Mouse (Mus musculus): Measurements from ENCODE around the gene Romo1. TPM values are rescaled to one million over a fixed set of nuclear protein-coding genes. Genes with fewer than 3 reads are reported as not detected.
A peak's percentile ranks its signal among the peaks of the same experiment; 100 is the strongest.
"Not testable (repeated sequence)": the region's sequence is repeated elsewhere in the genome, so short reads cannot be mapped to it uniquely, and the experiment has no call there.

Gene Romo1
- total RNA-seq, 2 experiments from 2014 or later: 143 to 169 TPM

DNA sequence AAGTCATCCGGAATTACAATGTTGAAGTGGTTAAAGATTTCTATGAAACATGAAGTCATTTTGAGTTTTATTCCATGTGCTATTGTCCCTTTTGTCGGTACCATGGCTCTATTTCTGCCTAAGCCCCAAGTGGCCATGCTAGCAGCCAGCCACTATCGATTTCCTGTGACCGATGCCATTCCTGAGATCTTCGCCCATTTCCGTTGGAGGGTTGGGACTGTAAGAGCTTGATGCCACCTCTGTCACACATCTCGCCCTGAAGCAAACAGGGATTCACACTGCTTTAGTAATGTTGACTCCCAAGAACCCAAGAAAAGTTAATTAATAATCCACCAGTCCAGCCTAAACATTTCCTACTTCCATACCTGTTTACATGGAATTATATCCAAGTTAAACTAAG lies 33.8 kb downstream of the Romo1 start:
- intact Hi-C loops (cut with DNase I): loop anchor here (5.0 kb wide), 2 partner anchors 80 to 100 kb away; no protein-coding TSS in a partner anchor
- DNase-seq (ENCODE audit: low spot score in 2 of 2): no peak

DNA sequence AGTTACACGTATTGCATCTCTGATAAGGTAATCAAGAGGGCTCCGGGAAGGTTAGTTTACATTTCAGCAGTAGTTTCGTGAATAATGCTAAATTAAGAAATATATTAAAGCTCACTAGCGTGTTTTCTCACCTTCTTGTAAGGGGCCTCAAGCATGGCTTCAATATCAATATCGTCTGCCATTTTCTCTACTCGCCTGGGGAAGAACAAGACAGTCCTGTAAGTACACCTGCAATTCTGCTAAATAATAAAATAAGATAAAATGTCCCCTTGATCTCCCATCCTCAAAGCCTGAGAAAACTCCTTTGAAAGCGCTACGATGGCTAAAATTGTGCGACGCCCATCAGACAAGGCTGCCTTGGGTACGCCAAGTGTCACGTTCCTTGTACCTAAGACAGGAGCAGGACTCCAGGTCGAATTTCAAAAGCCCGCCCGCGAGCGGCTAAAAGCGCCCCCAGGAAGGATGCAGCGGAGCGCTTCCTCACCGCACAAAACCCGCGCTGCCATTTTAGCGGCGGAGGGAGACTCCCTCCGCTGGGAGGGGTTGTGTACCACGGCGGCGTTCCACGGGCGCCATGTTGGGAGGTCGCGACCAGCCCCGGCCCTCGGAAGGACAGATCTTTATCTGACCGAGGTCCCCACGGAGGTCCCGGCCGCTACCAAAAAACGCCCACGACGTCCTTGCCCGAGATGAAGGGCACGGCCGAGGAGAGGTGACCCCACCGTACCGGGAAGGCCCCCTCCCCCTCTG lies 35.4 kb downstream of the Romo1 start:
- peak; percentile 76 to 80 for DNase-seq (ENCODE audit: low spot score in 2 of 2)
- intact Hi-C loops (cut with DNase I): loop anchor here (5.0 kb wide), 2 partner anchors 78 to 98 kb away; no protein-coding TSS in a partner anchor

DNA sequence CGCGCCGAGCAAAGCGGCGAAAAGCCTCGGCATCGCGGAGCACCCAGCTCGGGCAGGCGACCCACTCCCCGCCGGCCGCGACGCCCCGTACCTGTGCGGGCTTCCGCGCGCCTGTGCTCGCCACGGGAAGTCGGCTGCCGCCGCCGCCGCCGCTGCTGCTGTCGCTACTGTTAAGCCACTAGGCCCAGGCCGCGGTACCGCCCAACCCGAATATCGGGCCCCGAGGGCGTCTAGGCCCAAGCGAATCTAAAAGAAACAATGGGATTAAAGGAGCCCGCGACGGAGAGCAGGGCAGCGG lies 35.9 kb downstream of the Romo1 start:
- DNase-seq (ENCODE audit: low spot score in 2 of 2): no peak
- intact Hi-C loops (cut with DNase I): loop anchor here (5.0 kb wide), 2 partner anchors 78 to 98 kb away; no protein-coding TSS in a partner anchor

DNA sequence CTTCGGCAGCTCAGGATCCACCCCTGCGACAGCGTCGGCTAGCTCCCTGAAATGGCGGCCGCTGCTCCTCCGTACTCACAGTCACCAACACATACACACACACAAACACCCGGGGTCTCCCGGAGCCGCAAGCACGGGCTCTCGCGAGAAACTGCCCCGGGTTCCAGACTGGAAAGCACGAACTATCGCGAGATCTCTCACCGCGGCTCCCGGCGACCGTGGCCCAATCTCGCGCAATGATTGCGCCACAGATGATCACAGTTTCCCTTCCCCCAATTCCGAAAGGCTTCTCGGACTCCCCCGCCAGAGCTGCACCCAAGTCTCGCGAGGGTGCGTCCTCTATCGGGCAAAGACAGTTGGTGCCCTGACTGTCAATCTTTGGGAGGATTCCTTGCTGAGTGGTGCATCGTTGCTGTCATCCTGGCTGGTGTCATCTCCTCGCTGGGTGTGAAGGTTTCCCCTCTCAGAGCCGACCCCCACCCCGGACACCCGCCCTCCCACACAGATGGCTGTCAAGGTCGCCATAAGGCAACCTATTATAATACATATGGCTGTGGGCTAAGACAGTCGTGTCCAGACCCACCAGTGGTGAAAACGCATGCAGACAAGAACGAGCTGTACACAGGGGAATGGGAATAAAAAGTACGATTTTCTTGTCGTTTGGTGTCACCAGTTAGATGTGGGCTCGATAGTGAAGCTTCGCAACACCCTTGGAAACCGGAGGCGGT lies 36.4 kb downstream of the Romo1 start, which contains the start of gene Rbm39:
TSS of gene Rbm39 (minus strand) at position 145 of the 728 bp plus-strand sequence.
- DNase-seq (ENCODE audit: low spot score in 2 of 2): peak; percentile 100
- intact Hi-C loops (cut with DNase I): no loop called here

DNA sequence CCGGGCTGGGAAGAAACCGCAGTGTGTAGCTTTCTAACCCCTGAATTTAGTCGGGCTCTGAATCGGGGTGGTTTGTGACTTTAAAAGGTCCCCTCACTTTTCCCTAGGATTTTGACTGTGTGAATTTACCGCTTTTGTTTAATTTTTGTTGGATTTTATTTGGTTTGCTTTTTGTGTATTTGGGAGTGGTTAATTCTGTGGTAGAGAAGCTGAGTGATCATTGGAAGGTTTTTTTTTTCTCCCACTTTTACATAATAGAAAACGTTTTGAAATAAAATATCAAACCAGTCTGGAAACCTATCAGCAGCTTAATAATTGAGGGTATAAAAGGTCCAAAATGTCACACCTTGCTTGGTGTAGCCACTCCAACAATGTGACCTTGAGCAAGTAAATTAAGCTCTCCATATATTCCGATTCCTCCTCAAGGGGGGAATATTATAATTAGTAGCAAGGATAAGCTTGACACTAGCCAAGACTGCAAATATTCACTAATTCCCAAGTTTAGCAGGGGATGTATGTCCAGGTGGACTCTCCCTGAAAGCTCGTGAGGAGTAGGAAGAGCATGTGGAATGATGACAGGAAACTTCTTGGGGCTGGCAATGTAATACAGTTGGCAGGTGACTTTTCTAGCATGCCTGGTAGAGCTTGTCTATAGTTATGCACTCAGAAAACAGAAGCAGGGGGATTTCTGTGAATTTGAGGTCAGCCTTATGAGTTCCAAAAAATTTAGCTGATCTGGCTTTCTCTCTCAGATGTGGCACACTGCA lies 37.2 kb downstream of the Romo1 start:
- DNase-seq (ENCODE audit: low spot score in 2 of 2): no peak
- intact Hi-C loops (cut with DNase I): no loop called here

DNA sequence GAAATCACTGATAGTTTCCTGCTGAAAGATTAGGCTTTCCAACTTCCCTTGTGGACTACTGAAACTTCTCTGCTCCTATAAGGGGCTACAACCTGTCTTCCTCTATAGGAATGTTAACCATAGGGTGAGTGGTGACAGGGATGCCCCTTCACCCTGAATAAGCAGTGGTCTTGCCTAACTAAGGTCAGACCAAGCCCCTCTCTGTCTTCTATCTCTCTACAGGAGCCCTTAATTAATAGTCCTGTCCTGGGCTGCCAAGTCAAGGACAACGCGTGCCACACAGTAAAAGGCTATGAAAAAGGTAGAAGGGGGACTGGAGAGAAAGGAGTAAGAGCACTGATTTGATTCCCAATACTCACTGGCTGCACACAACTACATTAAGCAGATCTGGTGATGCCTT lies 37.8 kb downstream of the Romo1 start:
- intact Hi-C loops (cut with DNase I): no loop called here
- DNase-seq (ENCODE audit: low spot score in 2 of 2): no peak

DNA sequence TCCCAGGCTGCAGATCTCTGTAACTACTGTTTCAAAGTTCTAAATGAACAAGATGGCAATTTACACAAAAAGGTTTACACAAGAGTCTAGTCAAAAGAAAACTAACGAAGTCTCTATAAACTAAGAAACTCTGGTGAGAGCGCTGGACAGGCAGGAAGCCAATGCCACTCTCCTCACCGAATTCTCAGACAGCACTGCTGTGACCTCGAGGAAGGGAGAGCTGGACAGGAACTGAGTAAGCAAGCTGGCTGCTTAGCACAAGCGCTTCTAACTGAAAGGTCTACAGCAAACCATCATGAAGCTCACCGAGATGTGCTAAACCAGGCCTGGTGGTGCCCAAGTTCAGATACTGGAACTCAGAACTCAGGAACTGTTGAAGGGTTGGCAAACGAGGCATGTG lies 45.4 kb downstream of the Romo1 start:
- intact Hi-C loops (cut with DNase I); DNase-seq (ENCODE audit: low spot score in 2 of 2): not testable (repeated sequence)

DNA sequence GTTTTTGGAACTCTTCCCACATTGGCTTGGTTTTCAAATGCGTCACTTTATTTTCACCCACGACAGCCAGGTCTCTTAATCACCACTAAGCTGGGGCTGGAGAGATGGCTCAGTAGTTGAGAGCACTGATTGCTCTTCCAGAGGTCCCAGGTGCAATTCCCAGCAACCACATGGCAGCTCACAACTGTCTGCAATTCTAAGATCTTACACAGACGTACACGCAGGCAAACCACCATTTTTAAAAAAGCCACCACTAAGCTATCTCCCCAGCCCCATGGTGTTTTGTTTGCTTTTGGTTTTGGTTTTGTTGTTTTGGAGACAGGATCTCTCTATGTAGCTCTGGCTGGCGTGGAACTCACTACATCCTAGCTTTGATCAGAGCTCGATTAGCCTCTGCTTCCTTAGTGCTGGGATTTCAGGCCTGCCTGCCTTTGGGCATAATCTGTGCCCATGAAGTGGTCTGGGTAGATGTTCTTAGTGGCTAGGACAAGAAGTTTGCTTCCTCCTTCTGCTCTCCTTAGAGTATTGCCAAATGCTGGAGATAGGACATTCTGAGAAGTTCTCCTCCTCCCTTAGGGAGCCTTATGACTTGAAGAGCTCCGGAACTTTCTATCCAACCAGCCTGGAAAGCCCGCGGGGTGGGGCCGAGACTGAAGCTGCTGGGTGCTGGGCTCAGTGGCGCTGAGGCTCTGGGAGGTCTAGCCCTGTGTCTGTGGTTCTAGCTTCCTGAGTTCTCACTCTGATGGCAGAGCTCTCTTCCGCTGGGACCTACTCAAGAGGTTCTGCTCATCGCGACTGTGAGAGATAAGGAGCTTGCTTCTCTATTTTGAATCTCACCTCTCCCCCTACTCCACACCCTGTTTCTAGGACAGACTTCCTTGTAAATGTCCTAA lies 46.4 kb downstream of the Romo1 start:
- intact Hi-C loops (cut with DNase I): loop anchor here (5.0 kb wide), 1 partner anchor 87 kb away; no protein-coding TSS in a partner anchor
- DNase-seq (ENCODE audit: low spot score in 2 of 2): no peak

DNA sequence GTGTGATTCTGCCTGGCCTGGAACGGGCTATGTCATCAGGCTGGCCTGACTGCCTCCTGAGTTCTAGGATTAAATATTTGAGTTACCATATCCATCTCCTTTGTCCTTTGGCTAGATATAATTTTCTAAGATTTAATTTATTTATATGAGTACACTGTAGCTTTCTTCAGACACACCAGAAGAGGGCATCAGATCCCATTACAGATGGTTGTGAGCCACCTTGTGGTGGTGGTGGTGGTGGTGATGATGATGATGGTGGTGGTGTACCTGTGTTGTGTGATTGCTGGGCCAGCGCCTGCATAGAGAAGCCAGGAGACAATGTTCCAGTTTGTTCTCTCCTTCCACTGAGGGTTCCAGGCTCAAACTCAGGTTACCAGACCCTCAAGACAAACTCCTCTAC lies 47.7 kb downstream of the Romo1 start:
- DNase-seq (ENCODE audit: low spot score in 2 of 2): no peak
- intact Hi-C loops (cut with DNase I): loop anchor here (5.0 kb wide), 1 partner anchor 86 kb away; no protein-coding TSS in a partner anchor

DNA sequence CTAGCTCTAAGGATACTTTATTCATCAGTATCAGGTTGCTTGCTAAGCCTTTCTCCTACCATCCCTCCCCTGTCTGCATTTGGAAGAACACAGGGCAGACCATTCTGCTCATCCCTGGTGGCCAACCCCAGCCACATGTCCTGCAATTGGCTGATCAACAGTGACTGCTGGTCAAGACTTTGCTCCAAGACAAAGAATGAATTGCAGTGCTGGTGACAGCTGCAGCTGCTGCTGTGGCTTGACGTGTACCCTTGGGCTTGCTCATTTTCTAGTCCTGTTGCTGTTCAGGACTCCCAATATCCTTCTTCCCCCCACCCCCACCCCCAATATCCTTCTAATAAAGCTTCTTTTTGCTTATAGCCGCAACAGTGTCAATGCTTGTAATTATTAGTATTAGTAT lies 48.2 kb downstream of the Romo1 start:
- DNase-seq (ENCODE audit: low spot score in 2 of 2): no peak
- intact Hi-C loops (cut with DNase I): loop anchor here (5.0 kb wide), 1 partner anchor 85 kb away; no protein-coding TSS in a partner anchor

DNA sequence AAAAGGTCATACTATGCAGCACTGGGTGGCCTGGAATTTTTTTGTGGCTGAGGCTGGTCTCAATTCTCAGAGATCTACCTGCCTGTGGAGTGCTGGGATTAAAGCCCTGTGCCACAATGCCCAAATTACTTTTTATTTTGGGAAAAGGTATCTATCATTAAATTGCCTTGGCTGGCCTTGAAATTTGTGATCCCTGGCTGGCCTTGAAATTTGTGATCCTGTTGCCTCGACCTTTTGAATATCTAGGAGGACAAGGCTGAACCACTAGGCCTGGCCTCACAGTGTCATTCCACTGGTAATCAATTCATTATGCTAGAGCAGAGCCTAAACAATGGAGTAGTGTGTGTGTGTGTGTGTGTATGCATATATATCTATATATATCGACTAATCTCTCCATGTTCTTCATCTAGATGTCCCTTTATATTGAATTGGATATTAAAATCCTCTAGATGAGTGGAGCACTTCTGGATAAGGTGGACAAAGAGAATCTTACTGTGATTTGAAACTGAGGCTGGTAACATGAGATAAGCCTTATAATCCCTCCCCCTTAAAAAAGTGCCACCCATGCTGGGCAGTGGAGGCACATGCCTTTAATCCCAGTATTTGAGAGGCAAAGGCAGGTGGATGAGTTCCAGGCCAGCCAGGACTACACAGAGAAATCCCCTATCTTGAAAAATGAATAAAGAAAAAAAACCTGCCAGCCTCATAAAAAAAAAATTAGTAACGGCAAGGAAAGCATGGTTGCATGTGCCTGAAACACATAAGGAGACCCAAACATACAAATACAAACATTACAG lies 49.4 kb downstream of the Romo1 start:
- DNase-seq (ENCODE audit: low spot score in 2 of 2): no peak
- intact Hi-C loops (cut with DNase I): loop anchor here (5.0 kb wide), 1 partner anchor 84 kb away; no protein-coding TSS in a partner anchor

DNA sequence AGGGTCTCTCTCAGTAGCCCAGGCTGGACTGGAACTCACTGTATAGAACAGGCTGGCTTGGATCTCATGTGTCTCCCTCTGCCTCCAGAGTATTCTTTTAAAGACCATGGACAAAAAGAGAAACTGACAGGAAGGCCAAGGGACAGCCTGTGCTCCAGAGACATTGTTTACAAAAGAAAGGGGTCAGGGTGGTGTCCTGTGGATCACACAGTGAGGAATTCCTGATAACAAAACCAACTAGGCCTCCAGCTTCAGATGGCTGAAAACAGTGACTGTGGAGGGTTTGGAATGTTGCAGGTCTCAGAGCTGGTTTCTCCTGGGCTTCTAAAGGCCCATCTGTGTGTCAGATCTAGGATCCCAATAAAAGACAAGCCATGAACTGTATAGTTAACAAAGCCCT lies 50.7 kb downstream of the Romo1 start:
- intact Hi-C loops (cut with DNase I): loop anchor here (5.0 kb wide), 1 partner anchor 83 kb away; no protein-coding TSS in a partner anchor
- no peak for DNase-seq (ENCODE audit: low spot score in 2 of 2)

Other genes with a start within 250 kb of the Romo1 start
- 10 to 100 TPM; 66.0 to 70.6 TPM for gene Uqcc1, start 213.7 kb upstream of the Romo1 start, total RNA-seq (2021)
- not detected for gene Gm15557, start 203.3 kb upstream of the Romo1 start, total RNA-seq (2021)
- gene Gdf5, start 198.7 kb upstream of the Romo1 start, total RNA-seq (2021): under 1 TPM in 1 of 2 experiments, not detected in 1; 0.27 TPM
- 10 to 100 TPM; 18.3 to 20.4 TPM for gene Cep250, start 187.6 kb upstream of the Romo1 start, total RNA-seq (2021)
- 1 to 10 TPM; 1.5 to 1.6 TPM for gene 6430550D23Rik, start 136.1 kb upstream of the Romo1 start, total RNA-seq (2021)
- 100 to 1,000 TPM; 195 to 222 TPM for gene Ergic3, start 136.0 kb upstream of the Romo1 start, total RNA-seq (2021)
- not detected for gene Fer1l4, start 91.1 kb upstream of the Romo1 start, total RNA-seq (2021)
- gene Spag4, start 78.9 kb upstream of the Romo1 start, total RNA-seq (2021): 1 to 10 TPM; 3.9 to 4.5 TPM
- 10 to 100 TPM; 21.7 to 29.5 TPM for gene Cpne1, start 32.1 kb upstream of the Romo1 start, total RNA-seq (2021)
- 10 to 100 TPM; 22.3 to 26.9 TPM for gene Rbm12, start 32.1 kb upstream of the Romo1 start, total RNA-seq (2021)
- 10 to 100 TPM; 19.2 to 22.8 TPM for gene Gm28036, start 16.9 kb upstream of the Romo1 start, total RNA-seq (2021)
- 10 to 100 TPM; 39.2 to 40.4 TPM for gene Nfs1, start 147 bp downstream of the Romo1 start, total RNA-seq (2021)
- 100 to 1,000 TPM; 223 to 344 TPM for gene Rbm39, start 36.2 kb downstream of the Romo1 start, total RNA-seq (2021)
- gene Phf20, start 52.4 kb downstream of the Romo1 start, total RNA-seq (2021): 10 to 100 TPM; 68.9 to 77.7 TPM
- 1 to 10 TPM; 4.9 to 7.2 TPM for gene Cnbd2, start 168.3 kb downstream of the Romo1 start, total RNA-seq (2021)
- gene Scand1, start 168.7 kb downstream of the Romo1 start, total RNA-seq (2021): 100 to 1,000 TPM in 1 of 2 experiments, 10 to 100 TPM in 1; 86.2 to 105 TPM

Data from left cerebral cortex, postnatal 36 days (tissue).